Mouse (Mus musculus) liver, adult 2 months (tissue): ENCODE results near the gene Sp2.

Source experiments
- CTCF ChIP-seq: fragments of 200-500 bp; IDR thresholded peaks from 2 replicates; pipeline ENCODE4 v1.5.1; 2011; ENCODE audit warnings: low read depth, low read length, control low read depth
- POLR2A ChIP-seq: fragments of 200-500 bp; IDR thresholded peaks from 2 replicates; pipeline ENCODE4 v1.6.1; 2011; ENCODE audit warnings: low read length, control low read depth; ENCODE audit not compliant: insufficient read depth; ENCODE audit errors: extremely low read depth

- TF ChIP-seq CTCF (no peak), POLR2A (no peak)
Observed at GRCm38 (mm10) chr11:96973426-96973964, 9.3 kb downstream of the Sp2 start.
